Mouse (Mus musculus): ENCODE measurements around the gene Rflnb. TPM values are rescaled to one million over a fixed set of nuclear protein-coding genes. Genes with fewer than 3 reads are reported as not detected.
A peak's percentile ranks its signal among the peaks of the same experiment; 100 is the strongest.
"Not testable (repeated sequence)": the region's sequence is repeated elsewhere in the genome, so short reads cannot be mapped to it uniquely, and the experiment has no call there.

The Rflnb gene
- polyA plus RNA-seq, 1 experiment from 2014 or later: 8.1 TPM

GRCm38 (mm10) chr11:76004276-76004675 is 23.3 kb downstream of the Rflnb start:
- not testable (repeated sequence) for H3K4me1 ChIP-seq (ENCODE audit: control insufficient read depth, insufficient read depth, low read length); H3K9ac ChIP-seq (replicated peaks; ENCODE audit: low read depth, low read length); H3K4me3 ChIP-seq (ENCODE audit: low read depth, low read length); ATAC-seq (ENCODE audit: low read depth); H3K36me3 ChIP-seq (ENCODE audit: control insufficient read depth, insufficient read depth, low read length); H3K27ac ChIP-seq (ENCODE audit: low read depth, low read length); H3K4me2 ChIP-seq (ENCODE audit: low read depth, low read length); H3K9me3 ChIP-seq (ENCODE audit: control insufficient read depth, low read length); H3K27me3 ChIP-seq (ENCODE audit: control insufficient read depth, insufficient read depth, low read length)
- 89% methylated on average over 7 of the region's 7 CpGs for WGBS

GRCm38 (mm10) chr11:76001237-76001878 is 26.2 kb downstream of the Rflnb start:
- Histone ChIP-seq H3K27ac (ENCODE audit: low read depth, low read length) (no peak overlapping the region), H3K4me2 (ENCODE audit: low read depth, low read length) (no peak overlapping the region), H3K4me1 (ENCODE audit: control insufficient read depth, insufficient read depth, low read length) (no peaks in the 10 kb centered on the region), H3K36me3 (ENCODE audit: control insufficient read depth, insufficient read depth, low read length) (no peaks in the 10 kb centered on the region), H3K27me3 (ENCODE audit: control insufficient read depth, insufficient read depth, low read length) (no peaks in the 10 kb centered on the region; the same call in 1 of the 2 replicates), H3K4me3 (ENCODE audit: low read depth, low read length) (no peak overlapping the region), H3K9ac (replicated peaks; ENCODE audit: low read depth, low read length) (no peak overlapping the region), H3K9me3 (ENCODE audit: control insufficient read depth, low read length) (no peaks in the 10 kb centered on the region)
- WGBS: 63% methylated on average over 3 of the region's 3 CpGs
- no peak for ATAC-seq (ENCODE audit: low read depth)

DNA sequence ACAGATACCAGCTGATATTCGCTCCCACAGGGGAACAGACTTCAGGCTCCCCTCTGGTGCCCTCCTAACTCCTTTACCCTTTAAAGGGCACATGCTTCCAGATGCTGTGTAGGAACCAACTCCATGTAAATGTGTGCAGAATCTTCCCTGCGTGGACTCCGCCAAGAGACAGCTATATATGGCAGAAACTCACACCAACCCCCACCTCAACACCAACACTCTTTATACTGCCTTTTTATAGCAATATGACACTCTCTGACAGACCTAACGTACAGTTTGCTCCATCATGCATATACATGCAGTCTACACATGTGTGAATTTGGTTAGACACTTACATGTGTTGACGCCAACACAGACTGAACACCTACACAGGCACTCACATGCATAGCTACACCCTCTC is 26.9 kb downstream of the Rflnb start:
- Histone ChIP-seq H3K27me3 (ENCODE audit: control insufficient read depth, insufficient read depth, low read length) (no peaks in the 10 kb centered on the region; the same call in 1 of the 2 replicates), H3K27ac (ENCODE audit: low read depth, low read length) (no peak overlapping the region), H3K4me3 (ENCODE audit: low read depth, low read length) (no peak overlapping the region), H3K4me1 (ENCODE audit: control insufficient read depth, insufficient read depth, low read length) (no peaks in the 10 kb centered on the region), H3K36me3 (ENCODE audit: control insufficient read depth, insufficient read depth, low read length) (no peaks in the 10 kb centered on the region), H3K9ac (replicated peaks; ENCODE audit: low read depth, low read length) (no peak overlapping the region), H3K4me2 (ENCODE audit: low read depth, low read length) (no peak overlapping the region), H3K9me3 (ENCODE audit: control insufficient read depth, low read length) (no peaks in the 10 kb centered on the region)
- WGBS: 89% methylated on average over 5 of the region's 5 CpGs
- ATAC-seq (ENCODE audit: low read depth): no peak

GRCm38 (mm10) chr11:75999440-76000155 is 28.0 kb downstream of the Rflnb start, which contains the start of gene 1700016K19Rik:
Gene 1700016K19Rik, plus strand, starts transcription at chr11:75999912.
- H3K36me3 ChIP-seq (ENCODE audit: control insufficient read depth, insufficient read depth, low read length): no peaks in the 10 kb centered on the region
- peak within 1 kb of the TSS; percentile 48 for H3K9ac ChIP-seq (replicated peaks; ENCODE audit: low read depth, low read length)
- WGBS: 12% methylated on average over 36 of the region's 36 CpGs
- no peak within 1 kb of the TSS for H3K27ac ChIP-seq (ENCODE audit: low read depth, low read length)
- peak within 1 kb of the TSS; percentile 48 for H3K4me3 ChIP-seq (ENCODE audit: low read depth, low read length)
- no peaks in the 10 kb centered on the region for H3K4me1 ChIP-seq (ENCODE audit: control insufficient read depth, insufficient read depth, low read length)
- H3K27me3 ChIP-seq (ENCODE audit: control insufficient read depth, insufficient read depth, low read length): no peaks in the 10 kb centered on the region; the same call in 1 of the 2 replicates
- peak; percentile 87 for ATAC-seq (ENCODE audit: low read depth)
- H3K4me2 ChIP-seq (ENCODE audit: low read depth, low read length): peak within 1 kb of the TSS; percentile 76
- H3K9me3 ChIP-seq (ENCODE audit: control insufficient read depth, low read length): no peaks in the 10 kb centered on the region

GRCm38 (mm10) chr11:75994357-75994756 is 33.2 kb downstream of the Rflnb start:
- ATAC-seq (ENCODE audit: low read depth): no peak
- Histone ChIP-seq H3K4me3 (ENCODE audit: low read depth, low read length) (no peak overlapping the region), H3K4me2 (ENCODE audit: low read depth, low read length) (no peak overlapping the region), H3K36me3 (ENCODE audit: control insufficient read depth, insufficient read depth, low read length) (no peaks in the 10 kb centered on the region), H3K27me3 (ENCODE audit: control insufficient read depth, insufficient read depth, low read length) (no peaks in the 10 kb centered on the region), H3K9me3 (ENCODE audit: control insufficient read depth, low read length) (no peaks in the 10 kb centered on the region), H3K4me1 (ENCODE audit: control insufficient read depth, insufficient read depth, low read length) (no peaks in the 10 kb centered on the region), H3K27ac (ENCODE audit: low read depth, low read length) (no peak overlapping the region), H3K9ac (replicated peaks; ENCODE audit: low read depth, low read length) (no peak overlapping the region)
- WGBS: 57% methylated on average over 9 of the region's 9 CpGs

DNA sequence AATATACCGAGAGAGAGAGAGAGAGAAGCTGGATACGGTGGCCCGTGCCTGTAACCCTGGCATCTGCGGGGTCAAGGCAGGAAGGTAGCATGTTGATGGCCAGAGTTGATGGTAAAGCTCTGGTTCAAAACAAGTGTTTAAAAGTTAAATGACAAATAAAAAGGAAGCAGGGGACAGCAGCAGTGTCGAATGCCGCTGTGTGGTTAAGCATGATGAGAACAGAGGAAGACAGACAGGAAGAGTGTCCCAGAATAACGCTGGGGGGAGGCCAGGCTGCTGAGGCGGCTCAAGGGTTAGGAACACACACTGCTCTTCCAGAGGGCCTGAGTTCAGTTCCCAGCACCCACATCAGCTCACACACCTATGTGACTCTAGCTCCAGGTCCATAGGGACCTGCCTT is 35.1 kb downstream of the Rflnb start:
- Histone ChIP-seq H3K27ac (ENCODE audit: low read depth, low read length) (no peak overlapping the region), H3K4me1 (ENCODE audit: control insufficient read depth, insufficient read depth, low read length) (no peaks in the 10 kb centered on the region), H3K4me2 (ENCODE audit: low read depth, low read length) (no peak overlapping the region), H3K4me3 (ENCODE audit: low read depth, low read length) (no peak overlapping the region), H3K36me3 (ENCODE audit: control insufficient read depth, insufficient read depth, low read length) (no peaks in the 10 kb centered on the region), H3K9ac (replicated peaks; ENCODE audit: low read depth, low read length) (no peak overlapping the region), H3K27me3 (ENCODE audit: control insufficient read depth, insufficient read depth, low read length) (no peaks in the 10 kb centered on the region), H3K9me3 (ENCODE audit: control insufficient read depth, low read length) (no peaks in the 10 kb centered on the region)
- ATAC-seq (ENCODE audit: low read depth): no peak
- 90% methylated on average over 8 of the region's 8 CpGs for WGBS

DNA sequence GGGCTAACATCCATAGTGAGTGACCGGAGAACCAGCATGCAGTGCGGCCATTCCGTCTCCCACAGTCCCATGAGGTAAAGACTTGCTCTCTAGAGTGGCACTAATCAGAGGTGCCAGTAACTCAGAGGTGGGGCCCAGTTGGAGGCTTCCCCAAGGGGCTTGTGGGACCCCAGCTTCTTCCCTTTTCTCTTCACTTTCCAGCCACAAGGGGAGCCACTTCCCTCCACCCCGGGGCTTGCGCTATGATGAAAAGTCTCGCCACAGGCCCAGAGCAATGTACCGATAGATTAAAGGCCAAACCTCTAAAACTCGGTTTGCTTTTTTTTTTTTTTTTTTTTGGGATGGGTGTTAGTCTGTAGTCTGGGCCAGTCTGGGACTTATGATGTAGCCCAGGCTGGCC is 35.7 kb downstream of the Rflnb start:
- no peak overlapping the region for H3K4me2 ChIP-seq (ENCODE audit: low read depth, low read length)
- no peak overlapping the region for H3K4me3 ChIP-seq (ENCODE audit: low read depth, low read length)
- 88% methylated on average over 8 of the region's 8 CpGs for WGBS
- H3K36me3 ChIP-seq (ENCODE audit: control insufficient read depth, insufficient read depth, low read length): no peaks in the 10 kb centered on the region
- no peaks in the 10 kb centered on the region for H3K9me3 ChIP-seq (ENCODE audit: control insufficient read depth, low read length)
- H3K27me3 ChIP-seq (ENCODE audit: control insufficient read depth, insufficient read depth, low read length): no peaks in the 10 kb centered on the region
- no peak for ATAC-seq (ENCODE audit: low read depth)
- no peak overlapping the region for H3K27ac ChIP-seq (ENCODE audit: low read depth, low read length)
- no peaks in the 10 kb centered on the region for H3K4me1 ChIP-seq (ENCODE audit: control insufficient read depth, insufficient read depth, low read length)
- H3K9ac ChIP-seq (replicated peaks; ENCODE audit: low read depth, low read length): no peak overlapping the region

- Histone ChIP-seq H3K9ac (replicated peaks; ENCODE audit: low read depth, low read length) (no peak overlapping the region), H3K36me3 (ENCODE audit: control insufficient read depth, insufficient read depth, low read length) (no peaks in the 10 kb centered on the region), H3K9me3 (ENCODE audit: control insufficient read depth, low read length) (no peaks in the 10 kb centered on the region), H3K4me3 (ENCODE audit: low read depth, low read length) (no peak overlapping the region), H3K4me2 (ENCODE audit: low read depth, low read length) (no peak overlapping the region), H3K27ac (ENCODE audit: low read depth, low read length) (no peak overlapping the region), H3K27me3 (ENCODE audit: control insufficient read depth, insufficient read depth, low read length) (no peaks in the 10 kb centered on the region), H3K4me1 (ENCODE audit: control insufficient read depth, insufficient read depth, low read length) (no peaks in the 10 kb centered on the region)
- 84% methylated on average over 15 of the region's 15 CpGs for WGBS
- no peak for ATAC-seq (ENCODE audit: low read depth)
Measured at GRCm38 (mm10) chr11:75990965-75991835, 36.4 kb downstream of the Rflnb start.

DNA sequence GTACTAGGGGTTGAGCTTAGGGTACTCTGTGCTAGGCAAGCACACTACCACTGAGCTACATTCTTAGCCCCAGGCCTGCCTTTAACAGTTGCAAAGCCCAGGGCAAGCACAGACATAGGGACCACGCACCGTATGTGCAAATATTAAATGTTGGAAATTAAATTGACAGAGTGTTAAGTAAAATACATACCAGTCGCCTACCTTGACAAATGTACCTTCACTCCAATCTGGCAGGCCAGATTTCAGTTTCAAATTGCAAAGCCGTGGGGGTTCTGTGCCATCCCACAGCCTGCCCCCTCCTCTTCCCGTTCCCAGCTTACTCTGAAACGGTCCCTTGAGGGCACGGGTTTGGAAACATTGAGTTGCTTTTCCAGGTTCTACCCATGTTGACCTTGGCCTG is 41.6 kb downstream of the Rflnb start:
- Histone ChIP-seq H3K4me1 (ENCODE audit: control insufficient read depth, insufficient read depth, low read length) (no peaks in the 10 kb centered on the region), H3K4me2 (ENCODE audit: low read depth, low read length) (no peak overlapping the region), H3K27me3 (ENCODE audit: control insufficient read depth, insufficient read depth, low read length) (no peaks in the 10 kb centered on the region), H3K36me3 (ENCODE audit: control insufficient read depth, insufficient read depth, low read length) (no peaks in the 10 kb centered on the region), H3K27ac (ENCODE audit: low read depth, low read length) (no peak overlapping the region), H3K4me3 (ENCODE audit: low read depth, low read length) (no peak overlapping the region), H3K9ac (replicated peaks; ENCODE audit: low read depth, low read length) (no peak overlapping the region), H3K9me3 (ENCODE audit: control insufficient read depth, low read length) (no peaks in the 10 kb centered on the region)
- ATAC-seq (ENCODE audit: low read depth): no peak
- 75% methylated on average over 7 of the region's 7 CpGs for WGBS
